Mouse (Mus musculus): ENCODE results near the gene Gm49416. TPM values are rescaled to one million over a fixed set of nuclear protein-coding genes. Genes with fewer than 3 reads are reported as not detected.

Gm49416 gene
- polyA plus RNA-seq, 1 experiment from 2014 or later, result not detected

- Histone ChIP-seq H3K36me3 (ENCODE audit: control insufficient read depth, insufficient read depth, low read length) (peaks cover 34% of the 10 kb centered on the region; the same call in 1 of the 2 replicates), H3K4me1 (ENCODE audit: control insufficient read depth, insufficient read depth, low read length) (peaks cover 17% of the 10 kb centered on the region), H3K9ac (ENCODE audit: low read depth, low read length) (no peak overlapping the region), H3K4me2 (replicated peaks; ENCODE audit: low read depth, low read length) (no peak overlapping the region), H3K27me3 (ENCODE audit: control insufficient read depth, insufficient read depth, low read length) (no peaks in the 10 kb centered on the region), H3K4me3 (ENCODE audit: low read length) (no peak overlapping the region), H3K27ac (ENCODE audit: low read depth, low read length) (no peak overlapping the region), H3K9me3 (ENCODE audit: control insufficient read depth, low read length) (no peaks in the 10 kb centered on the region)
- 100% methylated on average over 2 of the region's 2 CpGs for WGBS
- no peak for ATAC-seq (ENCODE audit: low FRiP score, low TSS enrichment)
Observed at GRCm38 (mm10) chr19:8926766-8927165, 38.0 kb downstream of the Gm49416 start.

DNA sequence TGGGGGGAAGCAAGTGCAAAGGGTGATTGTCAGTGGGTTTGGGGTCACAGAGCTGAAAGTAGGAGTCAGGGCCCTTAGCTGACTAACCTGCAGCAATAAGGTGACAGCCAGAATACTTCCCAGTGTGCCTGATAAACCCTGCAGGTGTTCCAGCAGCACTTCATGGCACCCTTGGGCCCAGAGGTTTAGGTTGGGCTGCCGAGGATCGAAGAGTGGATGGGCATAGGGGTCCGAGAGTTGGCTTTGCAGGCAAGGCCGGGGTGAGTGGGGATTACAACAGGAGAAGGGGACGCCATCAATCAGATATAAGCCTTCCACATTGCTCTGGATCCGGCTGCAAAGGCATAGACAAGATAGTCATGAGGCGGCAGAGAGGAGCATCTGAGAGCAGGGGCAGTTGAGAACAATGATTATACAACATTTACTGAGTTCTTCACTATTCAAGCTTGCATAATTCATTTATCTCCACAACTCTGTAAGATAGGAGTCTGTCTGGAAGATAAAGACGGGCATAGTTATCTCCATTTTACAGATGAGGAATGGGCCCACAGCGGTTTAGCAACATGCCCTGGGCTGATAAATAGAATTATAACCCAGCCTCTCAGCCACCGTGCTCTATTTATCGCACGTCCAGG lies 39.3 kb downstream of the Gm49416 start:
- ATAC-seq (ENCODE audit: low FRiP score, low TSS enrichment), result no peak
- H3K9me3 ChIP-seq (ENCODE audit: control insufficient read depth, low read length), result no peaks in the 10 kb centered on the region

GRCm38 (mm10) chr19:8928689-8929223 lies 40.0 kb downstream of the Gm49416 start:
- Histone ChIP-seq H3K4me1 (ENCODE audit: control insufficient read depth, insufficient read depth, low read length) (peaks cover 16% of the 10 kb centered on the region), H3K9me3 (ENCODE audit: control insufficient read depth, low read length) (no peaks in the 10 kb centered on the region), H3K27ac (ENCODE audit: low read depth, low read length) (peak overlapping the region; percentile 83; the same call in 1 of the 2 replicates), H3K36me3 (ENCODE audit: control insufficient read depth, insufficient read depth, low read length) (peaks cover 42% of the 10 kb centered on the region), H3K4me3 (ENCODE audit: low read length) (peak overlapping the region; percentile 82), H3K9ac (ENCODE audit: low read depth, low read length) (peak overlapping the region; percentile 81), H3K27me3 (ENCODE audit: control insufficient read depth, insufficient read depth, low read length) (no peaks in the 10 kb centered on the region), H3K4me2 (replicated peaks; ENCODE audit: low read depth, low read length) (peak overlapping the region; percentile 83)
- 19% methylated on average over 16 of the region's 16 CpGs for WGBS
- ATAC-seq (ENCODE audit: low FRiP score, low TSS enrichment), result peak; percentile 24; the same call in 1 of the 2 replicates

More for the DNA sequence above, 39.3 kb downstream of the Gm49416 start:
- Histone ChIP-seq H3K36me3 (ENCODE audit: control insufficient read depth, insufficient read depth, low read length) (peaks cover 35% of the 10 kb centered on the region), H3K4me2 (replicated peaks; ENCODE audit: low read depth, low read length) (no peak overlapping the region), H3K4me3 (ENCODE audit: low read length) (no peak overlapping the region), H3K27me3 (ENCODE audit: control insufficient read depth, insufficient read depth, low read length) (no peaks in the 10 kb centered on the region), H3K9ac (ENCODE audit: low read depth, low read length) (no peak overlapping the region), H3K27ac (ENCODE audit: low read depth, low read length) (no peak overlapping the region), H3K4me1 (ENCODE audit: control insufficient read depth, insufficient read depth, low read length) (peaks cover 16% of the 10 kb centered on the region)
- 87% methylated on average over 12 of the region's 12 CpGs for WGBS

GRCm38 (mm10) chr19:8929224-8930088 lies 40.7 kb downstream of the Gm49416 start, which contains the start of the genes Rom1 and Eml3:
TSS of gene Rom1 (minus strand) at chr19:8929356.
TSS of gene Eml3 (plus strand) at chr19:8929552.
- H3K9ac ChIP-seq (ENCODE audit: low read depth, low read length), result peak within 1 kb of the TSS; percentile 81
- peak; percentile 85 for ATAC-seq (ENCODE audit: low FRiP score, low TSS enrichment)
- peaks cover 45% of the 10 kb centered on the region for H3K36me3 ChIP-seq (ENCODE audit: control insufficient read depth, insufficient read depth, low read length)
- H3K4me1 ChIP-seq (ENCODE audit: control insufficient read depth, insufficient read depth, low read length), result peaks cover 16% of the 10 kb centered on the region
- peak within 1 kb of the TSS; percentile 83 for H3K4me2 ChIP-seq (replicated peaks; ENCODE audit: low read depth, low read length)
- H3K27me3 ChIP-seq (ENCODE audit: control insufficient read depth, insufficient read depth, low read length), result no peaks in the 10 kb centered on the region
- peak within 1 kb of the TSS; percentile 83 for H3K27ac ChIP-seq (ENCODE audit: low read depth, low read length)
- WGBS, result under 1% methylated on average over 48 of the region's 74 CpGs
- H3K9me3 ChIP-seq (ENCODE audit: control insufficient read depth, low read length), result no peaks in the 10 kb centered on the region
- H3K4me3 ChIP-seq (ENCODE audit: low read length), result peak within 1 kb of the TSS; percentile 82

DNA sequence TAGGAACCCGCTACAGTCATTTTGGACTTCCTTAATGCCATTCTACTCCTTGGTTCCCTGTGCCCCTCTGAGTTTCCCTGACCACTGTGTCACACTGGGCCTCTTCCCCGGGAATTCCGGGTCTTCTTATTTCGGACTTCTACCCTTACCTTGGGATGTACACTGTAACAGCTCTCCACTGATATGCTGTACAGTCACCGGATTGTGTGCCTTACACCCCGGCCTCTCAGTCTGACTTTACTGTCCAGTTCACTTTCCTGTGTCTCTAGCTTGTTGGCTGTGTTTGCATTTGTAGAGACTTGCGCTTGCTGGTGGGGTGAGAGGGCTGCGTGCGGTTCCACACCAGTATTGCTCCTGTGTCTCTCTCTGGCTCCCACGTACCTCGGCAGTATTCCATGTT lies 41.4 kb downstream of the Gm49416 start:
- H3K27ac ChIP-seq (ENCODE audit: low read depth, low read length), result peak overlapping the region; percentile 83; the same call in 1 of the 2 replicates
- H3K4me1 ChIP-seq (ENCODE audit: control insufficient read depth, insufficient read depth, low read length), result peaks cover 16% of the 10 kb centered on the region
- H3K4me3 ChIP-seq (ENCODE audit: low read length), result peak overlapping the region; percentile 82
- peak overlapping the region; percentile 83 for H3K4me2 ChIP-seq (replicated peaks; ENCODE audit: low read depth, low read length)
- peak overlapping the region; percentile 81 for H3K9ac ChIP-seq (ENCODE audit: low read depth, low read length)
- 0 out of 2 replicates have a peak, but pooled peaks have one; percentile 20 for ATAC-seq (ENCODE audit: low FRiP score, low TSS enrichment)
- WGBS, result 6% methylated on average over 11 of the region's 11 CpGs
- peaks cover 50% of the 10 kb centered on the region for H3K36me3 ChIP-seq (ENCODE audit: control insufficient read depth, insufficient read depth, low read length)
- H3K27me3 ChIP-seq (ENCODE audit: control insufficient read depth, insufficient read depth, low read length), result no peaks in the 10 kb centered on the region
- H3K9me3 ChIP-seq (ENCODE audit: control insufficient read depth, low read length), result no peaks in the 10 kb centered on the region

- H3K36me3 ChIP-seq (ENCODE audit: control insufficient read depth, insufficient read depth, low read length), result peaks cover 52% of the 10 kb centered on the region
- no peaks in the 10 kb centered on the region for H3K27me3 ChIP-seq (ENCODE audit: control insufficient read depth, insufficient read depth, low read length)
- H3K9ac ChIP-seq (ENCODE audit: low read depth, low read length), result peak overlapping the region; percentile 81; the same call in 1 of the 2 replicates
- no peaks in the 10 kb centered on the region for H3K9me3 ChIP-seq (ENCODE audit: control insufficient read depth, low read length)
- H3K27ac ChIP-seq (ENCODE audit: low read depth, low read length), result no peak overlapping the region
- peak overlapping the region; percentile 82 for H3K4me3 ChIP-seq (ENCODE audit: low read length)
- H3K4me1 ChIP-seq (ENCODE audit: control insufficient read depth, insufficient read depth, low read length), result peaks cover 16% of the 10 kb centered on the region
- ATAC-seq (ENCODE audit: low FRiP score, low TSS enrichment), result no peak
- WGBS, result 74% methylated on average over 7 of the region's 7 CpGs
- H3K4me2 ChIP-seq (replicated peaks; ENCODE audit: low read depth, low read length), result peak overlapping the region; percentile 83
Observed at GRCm38 (mm10) chr19:8930771-8931170, 42.0 kb downstream of the Gm49416 start.

- 90% methylated on average over 2 of the region's 2 CpGs for WGBS
Observed at GRCm38 (mm10) chr19:8936736-8937135, 48.0 kb downstream of the Gm49416 start.

GRCm38 (mm10) chr19:8940526-8941133 lies 51.9 kb downstream of the Gm49416 start:
- WGBS, result 76% methylated on average over 15 of the region's 15 CpGs
- Histone ChIP-seq H3K9ac (ENCODE audit: low read depth, low read length) (peak overlapping the region; percentile 99), H3K4me2 (replicated peaks; ENCODE audit: low read depth, low read length) (peak overlapping the region; percentile 60; the same call in 1 of the 2 replicates), H3K9me3 (ENCODE audit: control insufficient read depth, low read length) (no peaks in the 10 kb centered on the region), H3K4me1 (ENCODE audit: control insufficient read depth, insufficient read depth, low read length) (peaks cover 23% of the 10 kb centered on the region), H3K27me3 (ENCODE audit: control insufficient read depth, insufficient read depth, low read length) (no peaks in the 10 kb centered on the region), H3K36me3 (ENCODE audit: control insufficient read depth, insufficient read depth, low read length) (peaks cover 40% of the 10 kb centered on the region), H3K27ac (ENCODE audit: low read depth, low read length) (peak overlapping the region; percentile 99; the same call in 1 of the 2 replicates), H3K4me3 (ENCODE audit: low read length) (peak overlapping the region; percentile 97; the same call in 1 of the 2 replicates)
- ATAC-seq (ENCODE audit: low FRiP score, low TSS enrichment), result no peak

More at GRCm38 (mm10) chr19:8936736-8937135, 48.0 kb downstream of the Gm49416 start:
- Histone ChIP-seq H3K27ac (ENCODE audit: low read depth, low read length) (no peak overlapping the region), H3K4me3 (ENCODE audit: low read length) (no peak overlapping the region), H3K27me3 (ENCODE audit: control insufficient read depth, insufficient read depth, low read length) (no peaks in the 10 kb centered on the region), H3K36me3 (ENCODE audit: control insufficient read depth, insufficient read depth, low read length) (peaks cover 48% of the 10 kb centered on the region), H3K4me2 (replicated peaks; ENCODE audit: low read depth, low read length) (no peak overlapping the region), H3K9ac (ENCODE audit: low read depth, low read length) (no peak overlapping the region), H3K9me3 (ENCODE audit: control insufficient read depth, low read length) (no peaks in the 10 kb centered on the region), H3K4me1 (ENCODE audit: control insufficient read depth, insufficient read depth, low read length) (peaks cover 4% of the 10 kb centered on the region; the same call in 1 of the 2 replicates)
- ATAC-seq (ENCODE audit: low FRiP score, low TSS enrichment), result no peak

Data from kidney, embryonic 14.5 days (tissue).